Mouse (Mus musculus) heart, adult 9 months (tissue): Measurements from ENCODE around the gene Olfr961.

Experiments
- DNase-seq, 2 experiments: peaks; one replicate each; pipeline ENCODE4 v3.0.0; 2022; ENCODE audit warnings: low spot score in 2 of 2

Olfr961 gene

GRCm38 (mm10) chr9:39644785-39645184, at the start of gene Olfr961:
Olfr961 (plus strand) TSS chr9:39645085.
- DNase-seq, result no peak

- no peak for DNase-seq
These were observed 42.2 kb upstream of the Olfr961 start for GRCm38 (mm10) chr9:39602536-39603332.

GRCm38 (mm10) chr9:39603333-39603845, 41.5 kb upstream of the Olfr961 start:
- peak in 1 of 2 experiments; percentile 2 for DNase-seq

- no peak for DNase-seq
These were observed 40.9 kb upstream of the Olfr961 start, which contains the start of gene AW551984 for GRCm38 (mm10) chr9:39603999-39604453. AW551984 (minus strand) TSS chr9:39604403.

GRCm38 (mm10) chr9:39608497-39608896, 36.4 kb upstream of the Olfr961 start:
- no peak for DNase-seq

- DNase-seq, result no peak
These were observed 34.5 kb upstream of the Olfr961 start, which contains the start of gene Olfr148 for GRCm38 (mm10) chr9:39610355-39610754. Olfr148 (plus strand) TSS chr9:39610655.

GRCm38 (mm10) chr9:39611953-39612352, 32.9 kb upstream of the Olfr961 start:
- no peak for DNase-seq

- DNase-seq, result no peak
These were observed 23.8 kb upstream of the Olfr961 start, which contains the start of gene Olfr960 for GRCm38 (mm10) chr9:39621073-39621472. Olfr960 (plus strand) TSS chr9:39621373.

GRCm38 (mm10) chr9:39623783-39624182, 21.1 kb upstream of the Olfr961 start:
- DNase-seq, result no peak

- no peak for DNase-seq
These were observed 20.2 kb upstream of the Olfr961 start for GRCm38 (mm10) chr9:39624711-39625110.

GRCm38 (mm10) chr9:39629069-39629468, 15.8 kb upstream of the Olfr961 start:
- no peak for DNase-seq

- DNase-seq, result no peak
These were observed 10.8 kb upstream of the Olfr961 start for GRCm38 (mm10) chr9:39633913-39634594.

- DNase-seq, result no peak
These were observed 2.5 kb downstream of the Olfr961 start for GRCm38 (mm10) chr9:39647382-39647781.

GRCm38 (mm10) chr9:39654756-39655396, 10.0 kb downstream of the Olfr961 start:
- no peak for DNase-seq

- DNase-seq, result no peak
These were observed 22.0 kb downstream of the Olfr961 start, which contains the start of gene Olfr963 for GRCm38 (mm10) chr9:39666905-39667304. Olfr963 (plus strand) TSS chr9:39667205.

GRCm38 (mm10) chr9:39669723-39670122, 24.8 kb downstream of the Olfr961 start:
- DNase-seq, result no peak

GRCm38 (mm10) chr9:39674820-39675219, 29.9 kb downstream of the Olfr961 start:
- no peak for DNase-seq

GRCm38 (mm10) chr9:39678557-39678956, 33.7 kb downstream of the Olfr961 start:
- no peak for DNase-seq

- no peak for DNase-seq
These were observed 34.4 kb downstream of the Olfr961 start for GRCm38 (mm10) chr9:39679280-39679679.
